In the genomic region with DNA sequence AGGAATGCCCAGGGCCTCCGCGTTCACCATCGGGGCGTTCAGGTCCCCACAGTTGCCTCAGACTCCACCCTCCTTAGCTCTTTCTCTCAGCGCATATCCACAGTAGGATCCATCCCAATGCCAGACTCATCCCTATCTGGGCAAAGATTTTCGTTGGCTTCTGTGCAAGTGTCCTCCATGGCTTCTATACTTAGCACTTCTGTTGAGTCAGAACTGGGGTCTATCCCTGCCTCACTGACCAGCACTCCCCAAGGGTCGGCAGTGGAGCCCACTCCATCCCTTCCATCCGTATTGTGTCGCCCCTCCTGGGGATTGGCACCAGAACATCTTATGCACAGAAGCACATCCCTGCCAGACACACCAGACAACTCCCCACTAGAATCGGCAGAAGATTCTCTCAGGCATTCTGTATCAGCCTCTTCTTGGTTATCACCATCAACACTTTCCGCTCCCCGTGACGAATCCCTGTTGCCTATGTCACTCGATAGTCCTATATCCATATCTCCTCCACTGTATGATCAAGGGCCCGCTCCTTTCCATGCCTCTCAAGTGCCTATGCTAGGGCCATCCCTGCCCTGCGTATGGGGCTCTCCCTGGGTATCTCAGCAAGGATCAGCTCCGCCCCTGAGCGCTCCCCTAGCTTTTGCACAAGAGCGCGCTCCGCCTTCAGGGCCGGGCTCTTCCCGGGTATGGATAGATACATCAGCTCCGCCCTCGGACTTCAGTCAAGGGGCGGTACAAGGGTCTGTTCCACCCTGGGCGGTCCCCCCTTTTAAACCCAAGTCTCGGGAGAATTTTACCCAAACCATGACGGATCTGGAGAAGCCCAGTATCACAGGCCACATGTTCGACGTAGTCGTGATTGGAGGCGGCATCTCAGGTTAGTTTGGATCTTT, we compare ENCODE assay signal across 8 mouse cellular contexts. TPM values are rescaled to one million over a fixed set of nuclear protein-coding genes. Genes with fewer than 3 reads are reported as not detected.
DNase-seq lines count a peak whose midpoint lies in the region; ATAC-seq and TF ChIP-seq lines count a peak whose summit lies in the region.

A gene (plus strand): TSS at position 665 of the 896 bp plus-strand sequence.

- H3K4me1 ChIP-seq in bone marrow, adult 2 months (ENCODE audit: control insufficient read depth, insufficient read depth, low read length): no peaks in the 10 kb centered on the region
- no peaks in the 10 kb centered on the region for H3K4me1 ChIP-seq in embryonic facial prominence, embryonic 13.5 days
- no peaks in the 10 kb centered on the region for H3K4me1 ChIP-seq in limb, embryonic 11.5 days (ENCODE audit: control insufficient read depth, insufficient read depth, low read length)
- H3K4me1 ChIP-seq in midbrain, embryonic 12.5 days: no peaks in the 10 kb centered on the region
- no peaks in the 10 kb centered on the region for H3K4me1 ChIP-seq in spleen, adult 2 months (ENCODE audit: control insufficient read depth, insufficient read depth, insufficient read length)

- peak within 1 kb of the TSS; percentile 54 for H3K4me3 ChIP-seq in bone marrow, adult 2 months (replicated peaks; ENCODE audit: control insufficient read depth, low read depth, low read length)
- H3K4me3 ChIP-seq in embryonic facial prominence, embryonic 13.5 days: peak within 1 kb of the TSS; percentile 49
- peak within 1 kb of the TSS; percentile 38 for H3K4me3 ChIP-seq in limb, embryonic 11.5 days (ENCODE audit: low read depth, low read length)
- H3K4me3 ChIP-seq in midbrain, embryonic 12.5 days: peak within 1 kb of the TSS; percentile 51
- peak within 1 kb of the TSS; percentile 61 for H3K4me3 ChIP-seq in spleen, adult 2 months (ENCODE audit: extremely low read depth, insufficient read depth, insufficient read length)

- no peaks in the 10 kb centered on the region for H3K27me3 ChIP-seq in embryonic facial prominence, embryonic 13.5 days
- no peaks in the 10 kb centered on the region for H3K27me3 ChIP-seq in limb, embryonic 11.5 days (ENCODE audit: control insufficient read depth, insufficient read depth, low read length)
- no peaks in the 10 kb centered on the region for H3K27me3 ChIP-seq in midbrain, embryonic 12.5 days
- no peaks in the 10 kb centered on the region for H3K27me3 ChIP-seq in spleen, adult 2 months (ENCODE audit: control insufficient read depth, insufficient read depth, low read length)

- H3K4me2 ChIP-seq in embryonic facial prominence, embryonic 13.5 days: peak within 1 kb of the TSS; percentile 69
- H3K4me2 ChIP-seq in limb, embryonic 11.5 days (ENCODE audit: low read depth, severe bottlenecking): peak within 1 kb of the TSS; percentile 53
- H3K4me2 ChIP-seq in midbrain, embryonic 12.5 days (replicated peaks): peak within 1 kb of the TSS; percentile 61

- H3K27ac ChIP-seq in bone marrow, adult 2 months (ENCODE audit: control insufficient read depth, insufficient read depth, low read depth, low read length, poor library complexity): no peak within 1 kb of the TSS; the same call in 1 of the 2 replicates
- H3K27ac ChIP-seq in embryonic facial prominence, embryonic 13.5 days: peak within 1 kb of the TSS; percentile 75
- H3K27ac ChIP-seq in limb, embryonic 11.5 days (replicated peaks; ENCODE audit: low read depth, low read length): 0 out of 2 replicates have a peak within 1 kb of the TSS, but pooled peaks have one; percentile 26
- H3K27ac ChIP-seq in midbrain, embryonic 12.5 days (replicated peaks): peak within 1 kb of the TSS; percentile 69
- no peak within 1 kb of the TSS for H3K27ac ChIP-seq in spleen, adult 2 months (ENCODE audit: insufficient read depth, low read length)

- TF ChIP-seq CTCF in bone marrow, adult 2 months (IDR thresholded peaks at IDR 0.05; ENCODE audit: control insufficient read depth, insufficient read depth, low read length): no peak
- TF ChIP-seq CTCF in spleen, adult 2 months (IDR thresholded peaks at IDR 0.05; ENCODE audit: extremely low read depth, insufficient read depth, insufficient read length, insufficient replicate concordance): no peak

- peak; percentile 82 for DNase-seq in 3134 (ENCODE audit: extremely low read depth, insufficient read length, low spot score)
- peak; percentile 73 for DNase-seq in heart, adult 9 months (ENCODE audit: low spot score in 2 of 2)
- peak; percentile 55 to 67 for DNase-seq in kidney, adult 8-10 months
- peak; percentile 68 for DNase-seq in limb, embryonic 11.5 days (ENCODE audit: low spot score)
- DNase-seq in spleen, adult 2 months (ENCODE audit: low read depth in 1 of 2, low spot score in 2 of 2): peak in 1 of 2 experiments; percentile 4

- peak within 1 kb of the TSS; percentile 64 for H3K9ac ChIP-seq in embryonic facial prominence, embryonic 13.5 days
- peak within 1 kb of the TSS; percentile 61 for H3K9ac ChIP-seq in limb, embryonic 11.5 days (ENCODE audit: low read length)
- peak within 1 kb of the TSS; percentile 47 for H3K9ac ChIP-seq in midbrain, embryonic 12.5 days (replicated peaks)

- TF ChIP-seq POLR2A in bone marrow, adult 2 months (IDR thresholded peaks at IDR 0.05; ENCODE audit: borderline replicate concordance, control insufficient read depth, low read depth, low read length): no peak
- TF ChIP-seq POLR2A in spleen, adult 2 months (IDR thresholded peaks at IDR 0.05; ENCODE audit: low read depth, low read length): no peak

- 12% methylated on average over 33 of the region's 33 CpGs for WGBS in bone marrow, adult 2 months
- 20% methylated on average over 33 of the region's 33 CpGs for WGBS in embryonic facial prominence, embryonic 13.5 days
- 20% methylated on average over 29 of the region's 33 CpGs for WGBS in limb, embryonic 11.5 days
- 24% methylated on average over 33 of the region's 33 CpGs for WGBS in midbrain, embryonic 12.5 days
- 22% methylated on average over 33 of the region's 33 CpGs for WGBS in spleen, adult 2 months

- no peaks in the 10 kb centered on the region for H3K9me3 ChIP-seq in embryonic facial prominence, embryonic 13.5 days
- no peaks in the 10 kb centered on the region for H3K9me3 ChIP-seq in limb, embryonic 11.5 days (ENCODE audit: control insufficient read depth, low read length)
- no peaks in the 10 kb centered on the region for H3K9me3 ChIP-seq in midbrain, embryonic 12.5 days

- H3K36me3 ChIP-seq in embryonic facial prominence, embryonic 13.5 days: no peaks in the 10 kb centered on the region
- no peaks in the 10 kb centered on the region for H3K36me3 ChIP-seq in limb, embryonic 11.5 days (ENCODE audit: control insufficient read depth, insufficient read depth, low read length)
- no peaks in the 10 kb centered on the region for H3K36me3 ChIP-seq in midbrain, embryonic 12.5 days
- H3K36me3 ChIP-seq in spleen, adult 2 months (ENCODE audit: control insufficient read depth, insufficient read depth, low read length): no peaks in the 10 kb centered on the region

- peak; percentile 88 for ATAC-seq in embryonic facial prominence, embryonic 13.5 days (ENCODE audit: insufficient number of reproducible peaks, insufficient read depth, low FRiP score, low TSS enrichment, low read depth)
- ATAC-seq in limb, embryonic 11.5 days (ENCODE audit: insufficient number of reproducible peaks, low FRiP score, low TSS enrichment, low read depth): peak; percentile 86
- ATAC-seq in midbrain, embryonic 12.5 days (ENCODE audit: low FRiP score, low read depth): peak; percentile 85

RNA-seq across cellular contexts. Expression of the gene that starts here (rescaled TPM):
- 0.92 and 2.1 TPM in 2 replicates for polyA plus RNA-seq in bone marrow, adult 2 months (2011; ENCODE audit: insufficient read depth, insufficient read length, low replicate concordance, missing spikeins)
- 18.0 and 19.8 TPM in 2 replicates for polyA plus RNA-seq in embryonic facial prominence, embryonic 13.5 days (2015; fragmentation: Nextera tagmentation; extraction: Ambion mirVana)
- 10.9 and 12.4 TPM in 2 replicates for polyA plus RNA-seq in limb, embryonic 11.5 days (2014; fragmentation: Nextera tagmentation; extraction: Ambion mirVana)
- 11.8 and 12.1 TPM in 2 replicates for polyA plus RNA-seq in midbrain, embryonic 12.5 days (2016; fragmentation: Nextera tagmentation; extraction: Ambion mirVana)
- 0.28 and 0.29 TPM in 2 replicates for polyA plus RNA-seq in spleen, adult 2 months (2012; rRNA removed)

Comparison
In these comparisons a context has a peak if more than half of its experiments do, and no peak if none do; other contexts are left out.
1. H3K27ac ChIP-seq: peak in embryonic facial prominence, embryonic 13.5 days (single experiment), limb, embryonic 11.5 days (single experiment) and midbrain, embryonic 12.5 days (single experiment); none in bone marrow, adult 2 months (single experiment) and spleen, adult 2 months (single experiment).
2. Peak in every context shown above with its lines, with median percentiles within 50 percentile points of each other: H3K4me3 ChIP-seq, ATAC-seq, H3K4me2 ChIP-seq and H3K9ac ChIP-seq.